Mouse (Mus musculus) fibroblast of lung, adult 2 months (primary cell): ENCODE results near the gene Phf19.

Experiments used
- DNase-seq: peaks from one replicate; pipeline ENCODE4 v3.0.0-alpha.2; 2011; ENCODE audit warnings: low read depth

Phf19 gene

GRCm38 (mm10) chr2:34938269-34939208, 24.7 kb upstream of the Phf19 start:
- peak; percentile 53 for DNase-seq

- DNase-seq = no peak
These were observed 23.6 kb upstream of the Phf19 start for GRCm38 (mm10) chr2:34937460-34937859.

- DNase-seq = no peak
These were observed 13.5 kb upstream of the Phf19 start for GRCm38 (mm10) chr2:34927320-34927719.

GRCm38 (mm10) chr2:34922729-34923128, 8.9 kb upstream of the Phf19 start:
- DNase-seq = no peak

GRCm38 (mm10) chr2:34920144-34920543, 6.3 kb upstream of the Phf19 start:
- no peak for DNase-seq

- no peak for DNase-seq
These were observed 1.3 kb upstream of the Phf19 start for GRCm38 (mm10) chr2:34915103-34915502.

GRCm38 (mm10) chr2:34914823-34915082, 927 bp upstream of the Phf19 start:
- no peak for DNase-seq

GRCm38 (mm10) chr2:34914069-34914822, 420 bp upstream of the Phf19 start:
- DNase-seq = no peak

GRCm38 (mm10) chr2:34912613-34913012, 1.2 kb downstream of the Phf19 start:
- no peak for DNase-seq

GRCm38 (mm10) chr2:34911871-34912270, 2.0 kb downstream of the Phf19 start:
- DNase-seq = no peak

GRCm38 (mm10) chr2:34909719-34910118, 4.1 kb downstream of the Phf19 start:
- no peak for DNase-seq

- DNase-seq = no peak
These were observed 6.8 kb downstream of the Phf19 start for GRCm38 (mm10) chr2:34906861-34907604.

GRCm38 (mm10) chr2:34906426-34906825, 7.4 kb downstream of the Phf19 start:
- DNase-seq = no peak

- peak; percentile 95 for DNase-seq
These were observed 8.8 kb downstream of the Phf19 start for GRCm38 (mm10) chr2:34904849-34905542.

GRCm38 (mm10) chr2:34903652-34904405, 10.0 kb downstream of the Phf19 start:
- peak; percentile 43 for DNase-seq

GRCm38 (mm10) chr2:34903191-34903590, 10.6 kb downstream of the Phf19 start:
- DNase-seq = no peak

- no peak for DNase-seq
These were observed 11.1 kb downstream of the Phf19 start for GRCm38 (mm10) chr2:34902731-34903130.

GRCm38 (mm10) chr2:34901726-34902125, 12.1 kb downstream of the Phf19 start:
- no peak for DNase-seq

- no peak for DNase-seq
These were observed 13.4 kb downstream of the Phf19 start for GRCm38 (mm10) chr2:34900412-34900811.

GRCm38 (mm10) chr2:34899682-34900081, 14.1 kb downstream of the Phf19 start:
- no peak for DNase-seq

- DNase-seq = no peak
These were observed 16.0 kb downstream of the Phf19 start for GRCm38 (mm10) chr2:34897820-34898219.
